Mouse (Mus musculus): ENCODE results near the gene Cfhr2. TPM values are rescaled to one million over a fixed set of nuclear protein-coding genes. Genes with fewer than 3 reads are reported as not detected.
"Not testable (repeated sequence)": the region's sequence is repeated elsewhere in the genome, so short reads cannot be mapped to it uniquely, and the experiment has no call there.

The Cfhr2 gene
- not detected in 2 replicates for polyA plus RNA-seq (2012; rRNA removed)

- Histone ChIP-seq H3K4me1 (ENCODE audit: control insufficient read depth, insufficient read depth, insufficient read length) (no peaks in the 10 kb centered on the region), H3K27ac (ENCODE audit: insufficient read depth, low read length) (no peak within 1 kb of the TSS), H3K27me3 (ENCODE audit: control insufficient read depth, insufficient read depth, low read length) (no peaks in the 10 kb centered on the region), H3K36me3 (ENCODE audit: control insufficient read depth, insufficient read depth, low read length) (no peaks in the 10 kb centered on the region), H3K4me3 (ENCODE audit: extremely low read depth, insufficient read depth, insufficient read length) (no peak within 1 kb of the TSS)
- no peak for DNase-seq (ENCODE audit: low read depth in 1 of 2, low spot score in 2 of 2)
- WGBS = 81% methylated on average over 1 of the region's 1 CpGs
- TF ChIP-seq CTCF (IDR thresholded peaks at IDR 0.05; ENCODE audit: extremely low read depth, insufficient read depth, insufficient read length, insufficient replicate concordance) = no peak
- no peak for TF ChIP-seq POLR2A (IDR thresholded peaks at IDR 0.05; ENCODE audit: low read depth, low read length)
Observed at GRCm38 (mm10) chr1:139858548-139858947, at the start of gene Cfhr2. Gene Cfhr2 (minus strand): TSS chr1:139858702.

- no peak for DNase-seq (ENCODE audit: low read depth in 1 of 2, low spot score in 2 of 2)
- Histone ChIP-seq H3K4me1 (ENCODE audit: control insufficient read depth, insufficient read depth, insufficient read length) (no peaks in the 10 kb centered on the region), H3K27me3 (ENCODE audit: control insufficient read depth, insufficient read depth, low read length) (no peaks in the 10 kb centered on the region), H3K27ac (ENCODE audit: insufficient read depth, low read length) (no peak overlapping the region), H3K4me3 (ENCODE audit: extremely low read depth, insufficient read depth, insufficient read length) (no peak overlapping the region), H3K36me3 (ENCODE audit: control insufficient read depth, insufficient read depth, low read length) (no peaks in the 10 kb centered on the region)
- TF ChIP-seq POLR2A (IDR thresholded peaks at IDR 0.05; ENCODE audit: low read depth, low read length) (no peak), CTCF (IDR thresholded peaks at IDR 0.05; ENCODE audit: extremely low read depth, insufficient read depth, insufficient read length, insufficient replicate concordance) (no peak)
Observed at GRCm38 (mm10) chr1:139863751-139864150, 5.2 kb upstream of the Cfhr2 start.

- no peak for DNase-seq (ENCODE audit: low read depth in 1 of 2, low spot score in 2 of 2)
- H3K4me3 ChIP-seq (ENCODE audit: extremely low read depth, insufficient read depth, insufficient read length) = no peak overlapping the region
- H3K27me3 ChIP-seq (ENCODE audit: control insufficient read depth, insufficient read depth, low read length) = no peaks in the 10 kb centered on the region
- no peak overlapping the region for H3K27ac ChIP-seq (ENCODE audit: insufficient read depth, low read length)
- H3K4me1 ChIP-seq (ENCODE audit: control insufficient read depth, insufficient read depth, insufficient read length) = no peaks in the 10 kb centered on the region
- no peaks in the 10 kb centered on the region for H3K36me3 ChIP-seq (ENCODE audit: control insufficient read depth, insufficient read depth, low read length)
- TF ChIP-seq CTCF (IDR thresholded peaks at IDR 0.05; ENCODE audit: extremely low read depth, insufficient read depth, insufficient read length, insufficient replicate concordance) (no peak), POLR2A (IDR thresholded peaks at IDR 0.05; ENCODE audit: low read depth, low read length) (no peak)
Observed at GRCm38 (mm10) chr1:139860176-139860575, 1.7 kb upstream of the Cfhr2 start.

- TF ChIP-seq CTCF (IDR thresholded peaks at IDR 0.05; ENCODE audit: extremely low read depth, insufficient read depth, insufficient read length, insufficient replicate concordance) (no peak), POLR2A (IDR thresholded peaks at IDR 0.05; ENCODE audit: low read depth, low read length) (no peak)
- Histone ChIP-seq H3K36me3 (ENCODE audit: control insufficient read depth, insufficient read depth, low read length) (no peaks in the 10 kb centered on the region), H3K27ac (ENCODE audit: insufficient read depth, low read length) (no peak overlapping the region), H3K27me3 (ENCODE audit: control insufficient read depth, insufficient read depth, low read length) (no peaks in the 10 kb centered on the region), H3K4me3 (ENCODE audit: extremely low read depth, insufficient read depth, insufficient read length) (no peak overlapping the region), H3K4me1 (ENCODE audit: control insufficient read depth, insufficient read depth, insufficient read length) (no peaks in the 10 kb centered on the region)
- no peak for DNase-seq (ENCODE audit: low read depth in 1 of 2, low spot score in 2 of 2)
- 68% methylated on average over 7 of the region's 7 CpGs for WGBS
Observed at GRCm38 (mm10) chr1:139839699-139840098, 18.8 kb downstream of the Cfhr2 start.

GRCm38 (mm10) chr1:139839290-139839689, 19.2 kb downstream of the Cfhr2 start:
- 96% methylated on average over 2 of the region's 2 CpGs for WGBS
- H3K27ac ChIP-seq (ENCODE audit: insufficient read depth, low read length) = no peak overlapping the region

GRCm38 (mm10) chr1:139808594-139808993, 49.9 kb downstream of the Cfhr2 start:
- H3K27ac ChIP-seq (ENCODE audit: insufficient read depth, low read length) = no peak overlapping the region
- H3K4me1 ChIP-seq (ENCODE audit: control insufficient read depth, insufficient read depth, insufficient read length) = no peaks in the 10 kb centered on the region
- TF ChIP-seq POLR2A (IDR thresholded peaks at IDR 0.05; ENCODE audit: low read depth, low read length) = no peak
- TF ChIP-seq CTCF (IDR thresholded peaks at IDR 0.05; ENCODE audit: extremely low read depth, insufficient read depth, insufficient read length, insufficient replicate concordance) = no peak
- no peaks in the 10 kb centered on the region for H3K27me3 ChIP-seq (ENCODE audit: control insufficient read depth, insufficient read depth, low read length)
- no peak overlapping the region for H3K4me3 ChIP-seq (ENCODE audit: extremely low read depth, insufficient read depth, insufficient read length)
- no peak for DNase-seq (ENCODE audit: low read depth in 1 of 2, low spot score in 2 of 2)
- H3K36me3 ChIP-seq (ENCODE audit: control insufficient read depth, insufficient read depth, low read length) = no peaks in the 10 kb centered on the region

More at GRCm38 (mm10) chr1:139839290-139839689, 19.2 kb downstream of the Cfhr2 start:
- Histone ChIP-seq H3K36me3 (ENCODE audit: control insufficient read depth, insufficient read depth, low read length) (no peaks in the 10 kb centered on the region), H3K27me3 (ENCODE audit: control insufficient read depth, insufficient read depth, low read length) (no peaks in the 10 kb centered on the region), H3K4me1 (ENCODE audit: control insufficient read depth, insufficient read depth, insufficient read length) (no peaks in the 10 kb centered on the region), H3K4me3 (ENCODE audit: extremely low read depth, insufficient read depth, insufficient read length) (no peak overlapping the region)
- no peak for TF ChIP-seq CTCF (IDR thresholded peaks at IDR 0.05; ENCODE audit: extremely low read depth, insufficient read depth, insufficient read length, insufficient replicate concordance)
- no peak for TF ChIP-seq POLR2A (IDR thresholded peaks at IDR 0.05; ENCODE audit: low read depth, low read length)
- DNase-seq (ENCODE audit: low read depth in 1 of 2, low spot score in 2 of 2) = no peak

- no peak for DNase-seq (ENCODE audit: low read depth in 1 of 2, low spot score in 2 of 2)
- Histone ChIP-seq H3K27me3 (ENCODE audit: control insufficient read depth, insufficient read depth, low read length) (no peaks in the 10 kb centered on the region), H3K4me3 (ENCODE audit: extremely low read depth, insufficient read depth, insufficient read length) (no peak within 1 kb of the TSS), H3K4me1 (ENCODE audit: control insufficient read depth, insufficient read depth, insufficient read length) (no peaks in the 10 kb centered on the region), H3K36me3 (ENCODE audit: control insufficient read depth, insufficient read depth, low read length) (no peaks in the 10 kb centered on the region), H3K27ac (ENCODE audit: insufficient read depth, low read length) (no peak within 1 kb of the TSS)
- no peak for TF ChIP-seq POLR2A (IDR thresholded peaks at IDR 0.05; ENCODE audit: low read depth, low read length)
- no peak for TF ChIP-seq CTCF (IDR thresholded peaks at IDR 0.05; ENCODE audit: extremely low read depth, insufficient read depth, insufficient read length, insufficient replicate concordance)
- WGBS = 90% methylated on average over 1 of the region's 1 CpGs
Observed at GRCm38 (mm10) chr1:139781143-139781542, 77.4 kb downstream of the Cfhr2 start, which contains the start of gene Gm4788. Gene Gm4788 (minus strand): TSS chr1:139781243.

- H3K27ac ChIP-seq (ENCODE audit: insufficient read depth, low read length); H3K27me3 ChIP-seq (ENCODE audit: control insufficient read depth, insufficient read depth, low read length); H3K36me3 ChIP-seq (ENCODE audit: control insufficient read depth, insufficient read depth, low read length); H3K4me1 ChIP-seq (ENCODE audit: control insufficient read depth, insufficient read depth, insufficient read length); H3K4me3 ChIP-seq (ENCODE audit: extremely low read depth, insufficient read depth, insufficient read length); DNase-seq (ENCODE audit: low read depth in 1 of 2, low spot score in 2 of 2): not testable (repeated sequence)
- WGBS = 86% methylated on average over 3 of the region's 3 CpGs
Observed at GRCm38 (mm10) chr1:139769913-139770312, 88.6 kb downstream of the Cfhr2 start.

Data from spleen, adult 2 months (tissue).